Mouse (Mus musculus): ENCODE measurements at regions not wholly inside any gene's neighbourhood (a gene's known extent, or its start where the extent isn't known, plus 50 kb on each side); places are given as distances from the start of the nearest gene placed in this dataset.
"Not testable (repeated sequence)": the region's sequence is repeated elsewhere in the genome, so short reads cannot be mapped to it uniquely, and the experiment has no call there.

GRCm38 (mm10) chr12:98144464-98144863, 114.8 kb downstream of the Galc start:
- no peak for DNase-seq (ENCODE audit: low read depth)

DNA sequence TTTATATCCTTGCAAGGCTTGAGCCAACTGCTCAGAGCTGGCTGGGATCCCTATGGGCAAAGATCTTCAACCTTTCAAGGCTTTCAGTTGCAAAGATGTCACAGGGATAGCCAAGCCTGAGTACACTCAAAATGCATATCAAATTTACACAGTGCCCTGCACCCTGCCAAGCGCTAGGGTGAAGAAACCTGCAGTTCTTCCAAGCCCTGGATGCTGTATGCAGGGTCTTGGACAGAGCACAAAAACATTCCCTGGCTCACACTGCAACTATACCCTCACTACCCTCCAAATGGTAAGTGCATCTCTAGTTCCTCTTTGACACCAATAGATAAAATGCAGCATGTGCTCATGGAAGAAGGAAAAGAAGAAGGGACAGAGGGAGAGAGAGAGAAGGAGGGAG, 116.1 kb downstream of the Galc start:
- no peak for DNase-seq (ENCODE audit: low read depth)

DNA sequence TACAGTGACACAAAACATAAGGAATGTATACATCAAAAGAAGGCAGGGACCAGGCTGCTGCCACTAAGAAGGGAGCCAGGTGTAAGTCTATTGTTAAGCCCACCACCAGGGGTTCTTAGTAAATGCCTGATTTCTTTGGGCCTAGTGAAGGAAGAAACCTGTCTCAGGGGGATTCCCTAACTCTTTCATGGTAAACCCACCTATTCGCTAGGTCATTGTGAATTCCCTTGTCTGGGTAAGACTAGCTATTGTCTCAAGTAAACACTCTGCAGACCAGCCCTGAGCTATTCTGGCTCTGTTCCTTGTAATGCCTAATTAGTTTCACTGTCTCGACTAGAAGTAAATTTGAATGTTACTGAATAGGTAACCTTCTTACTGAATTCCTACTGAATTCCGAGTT, 119.4 kb downstream of the Galc start:
- not testable (repeated sequence) for DNase-seq (ENCODE audit: low read depth)

- DNase-seq (ENCODE audit: low read depth), result no peak
These were observed 128.0 kb downstream of the Galc start for GRCm38 (mm10) chr12:98131276-98131675.

GRCm38 (mm10) chr12:98123541-98123940, 135.7 kb downstream of the Galc start:
- no peak for DNase-seq (ENCODE audit: low read depth)

GRCm38 (mm10) chr12:98108039-98108438, 151.2 kb downstream of the Galc start:
- DNase-seq (ENCODE audit: low read depth), result no peak

DNA sequence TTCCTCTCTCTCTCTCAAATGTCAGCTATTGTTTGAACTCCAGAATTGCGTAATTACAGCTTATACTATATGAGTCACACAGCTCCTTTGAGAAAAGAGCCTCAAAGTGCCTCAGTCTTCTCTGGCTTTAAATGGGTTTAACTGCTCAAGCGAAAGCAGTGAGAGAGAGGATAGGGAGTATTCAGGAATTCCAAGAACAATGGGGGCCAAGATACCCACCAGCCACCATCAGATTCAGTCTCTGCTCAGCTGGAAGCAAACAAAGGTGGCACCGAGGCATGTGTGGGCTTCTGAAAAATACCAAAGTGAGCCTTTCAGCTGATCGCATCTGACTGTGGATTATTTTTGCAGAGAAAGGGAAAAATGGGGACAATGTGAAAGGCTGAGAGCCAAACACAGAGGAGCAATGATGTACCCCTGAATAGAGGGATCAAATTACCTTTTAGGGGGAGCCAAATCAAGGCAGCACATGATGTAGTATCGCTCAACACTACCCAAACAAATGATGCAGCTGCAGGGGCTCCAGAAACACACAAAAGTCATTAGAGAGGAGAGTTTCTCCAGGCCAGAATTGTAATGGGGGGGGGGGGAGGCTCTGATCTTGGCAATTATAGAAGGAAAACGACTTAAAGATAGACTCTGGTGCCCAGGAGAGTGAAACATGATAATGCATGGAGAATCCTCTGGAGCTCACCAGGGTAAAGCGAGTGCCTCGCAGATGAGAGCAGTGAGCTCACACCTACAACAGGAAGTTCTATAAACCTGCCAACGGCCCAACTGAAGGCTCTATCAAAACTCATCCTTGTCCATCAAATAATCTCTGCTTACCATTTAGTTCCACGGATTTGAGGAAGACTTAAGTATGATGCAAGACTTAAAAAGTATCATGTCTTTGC, 152.2 kb downstream of the Galc start:
- no peak for DNase-seq (ENCODE audit: low read depth)

DNA sequence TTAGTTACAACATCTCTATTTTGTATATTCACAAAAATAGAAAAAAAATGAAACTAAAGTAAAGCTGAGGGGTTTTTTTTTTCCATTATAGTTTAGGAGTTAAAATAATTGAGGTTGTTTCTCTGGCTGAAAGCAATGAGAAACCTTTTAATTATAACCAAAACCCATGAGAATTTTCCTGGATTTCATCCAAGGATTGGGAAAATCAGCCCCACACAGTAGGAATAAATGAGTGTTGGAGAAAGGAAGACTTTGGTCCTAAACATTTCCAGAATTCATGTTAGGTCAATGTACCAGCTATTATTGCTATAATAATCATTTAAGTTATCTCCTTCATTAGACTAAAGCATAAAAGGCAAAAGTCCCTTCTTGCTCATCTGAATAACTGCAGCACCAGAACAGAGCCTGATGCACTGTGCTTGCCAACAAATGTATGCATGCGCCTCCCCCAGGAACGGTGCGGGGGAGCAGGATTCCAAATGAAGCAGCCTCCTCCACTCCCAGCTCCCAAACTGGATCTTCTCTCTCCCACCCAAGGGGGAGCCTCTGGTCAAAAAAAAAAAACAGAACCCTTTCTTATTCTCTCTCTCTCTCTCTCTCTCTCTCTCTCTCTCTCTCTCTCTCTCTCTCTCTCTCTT, 153.0 kb downstream of the Galc start:
- no peak for DNase-seq (ENCODE audit: low read depth)

GRCm38 (mm10) chr12:98105749-98106148, 153.5 kb downstream of the Galc start:
- DNase-seq (ENCODE audit: low read depth), result no peak

- DNase-seq (ENCODE audit: low read depth), result no peak
These were observed 169.1 kb downstream of the Galc start for GRCm38 (mm10) chr12:98090171-98090570.

DNA sequence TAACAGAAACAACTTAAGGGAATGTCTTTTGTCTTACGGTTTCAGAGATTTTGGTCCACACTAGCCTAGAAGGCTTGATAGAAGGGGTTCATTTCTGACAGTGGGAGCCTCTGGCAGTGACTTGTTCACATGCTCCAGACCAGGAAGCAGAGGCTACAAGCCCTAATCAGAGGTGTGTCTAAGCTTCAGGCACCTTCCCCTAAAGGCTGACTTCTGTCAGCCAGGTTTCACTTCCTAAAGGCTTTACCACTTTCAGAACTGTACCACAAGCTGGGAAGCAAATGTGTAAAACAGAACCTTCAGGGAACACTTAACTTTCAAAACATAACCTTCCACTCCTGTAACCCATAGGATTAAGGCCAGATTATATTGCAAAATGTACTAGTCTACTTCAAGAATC, 180.9 kb downstream of the Galc start:
- DNase-seq (ENCODE audit: low read depth), result no peak

GRCm38 (mm10) chr12:98075580-98075979, 183.7 kb downstream of the Galc start:
- no peak for DNase-seq (ENCODE audit: low read depth)

GRCm38 (mm10) chr12:98069110-98069509, 190.1 kb downstream of the Galc start:
- DNase-seq (ENCODE audit: low read depth), result no peak

- no peak for DNase-seq (ENCODE audit: low read depth)
These were observed 199.7 kb downstream of the Galc start for GRCm38 (mm10) chr12:98059419-98060180.

- no peak for DNase-seq (ENCODE audit: low read depth)
These were observed 200.3 kb downstream of the Galc start for GRCm38 (mm10) chr12:98058977-98059376.

- no peak for DNase-seq (ENCODE audit: low read depth)
These were observed 208.3 kb downstream of the Galc start for GRCm38 (mm10) chr12:98050934-98051333.

- no peak for DNase-seq (ENCODE audit: low read depth)
These were observed 208.8 kb downstream of the Galc start for GRCm38 (mm10) chr12:98050500-98050899.

GRCm38 (mm10) chr12:98050057-98050456, 209.2 kb downstream of the Galc start:
- no peak for DNase-seq (ENCODE audit: low read depth)

- no peak for DNase-seq (ENCODE audit: low read depth)
These were observed 211.5 kb downstream of the Galc start for GRCm38 (mm10) chr12:98047765-98048164.

- DNase-seq (ENCODE audit: low read depth), result no peak
These were observed 212.5 kb downstream of the Galc start for GRCm38 (mm10) chr12:98046459-98047440.

GRCm38 (mm10) chr12:98045784-98046458, 213.3 kb downstream of the Galc start:
- DNase-seq (ENCODE audit: low read depth), result no peak
